ENCODE assay signal across 13 mouse cellular contexts in genomic region chr6:107059001-107059765, GRCm38 (mm10).
DNase-seq lines count a peak whose midpoint lies in the region.
"Had no signal": no experiment of that assay in that cellular context is flagged by ENCODE, and none has a peak within 500 bp of the region (broad histone marks: within the 10 kb centered on the region; RNA-seq: fewer than 3 reads in every experiment).

No protein-coding gene starts in this region.

- DNase-seq in ES-CJ7 (ENCODE audit: low read depth, low spot score): peak; percentile 81
- peak; percentile 88 for DNase-seq in R1 (ENCODE audit: low read depth, low spot score)
- DNase-seq in left cerebral cortex, adult 11 months (ENCODE audit: low spot score): no peak
- no peak for DNase-seq in lung, postnatal 25 days (ENCODE audit: low spot score)
- DNase-seq in kidney, adult 9 months: no peak
- DNase-seq: adrenal gland, adult 8-10 months; adrenal gland, postnatal 14 days; adrenal gland, postnatal 36 days; cerebellum, adult 11-12 months; cerebellum, adult 2 months; cerebellum, adult 9-10 months; cerebellum, postnatal 10 days; cerebellum, postnatal 25 days had no signal

Comparison
In these comparisons a context has a peak if more than half of its experiments do, and no peak if none do; other contexts are left out.
1. DNase-seq: peak in ES-CJ7 (single experiment) and R1 (single experiment); none in left cerebral cortex, adult 11 months (single experiment), lung, postnatal 25 days (single experiment) and kidney, adult 9 months (single experiment).